Mouse (Mus musculus) liver, postnatal 0 days (tissue): ENCODE results near the gene Pacsin3. TPM values are rescaled to one million over a fixed set of nuclear protein-coding genes. Genes with fewer than 3 reads are reported as not detected.
A peak's percentile ranks its signal among the peaks of the same experiment; 100 is the strongest.

ENCODE experiments used
- ATAC-seq: fragments of 200-750 bp; cut with Nextera tagmentation; 2 replicates; pipeline ENCODE4 v1.8.0; 2017; ENCODE audit warnings: mild to moderate bottlenecking, moderate library complexity
- DNase-seq: peaks from one replicate; pipeline ENCODE4 v3.0.0-alpha.2; 2016
- H3K27ac ChIP-seq: fragments of 300-500 bp; sonication (generic); 2 replicates; pipeline ENCODE4 v1.5.1; 2014; ENCODE audit warnings: antibody characterized with exemption, moderate library complexity, mild to moderate bottlenecking, low read depth
- H3K27me3 ChIP-seq: fragments of 300-500 bp; sonication (generic); 2 replicates; pipeline ENCODE4 v1.6.1; 2014; ENCODE audit warnings: low read length, control low read depth, mixed read lengths; ENCODE audit not compliant: insufficient read depth
- H3K36me3 ChIP-seq: fragments of 300-500 bp; sonication (generic); replicated peaks from 2 replicates; pipeline ENCODE4 v1.6.1; 2014; ENCODE audit warnings: mild to moderate bottlenecking, control low read depth, low read length, moderate library complexity, mixed read lengths; ENCODE audit not compliant: insufficient read depth
- H3K4me1 ChIP-seq: fragments of 300-500 bp; sonication (generic); 2 replicates; pipeline ENCODE4 v1.6.1; 2014; ENCODE audit warnings: antibody characterized with exemption, mild to moderate bottlenecking, control low read depth; ENCODE audit not compliant: insufficient read depth
- H3K4me2 ChIP-seq: fragments of 300-500 bp; sonication (generic); 2 replicates; pipeline ENCODE4 v1.6.1; 2014; ENCODE audit warnings: low read depth, mild to moderate bottlenecking, low read length, moderate library complexity, mixed read lengths
- H3K4me3 ChIP-seq: fragments of 300-500 bp; sonication (generic); 2 replicates; pipeline ENCODE4 v1.5.1; 2014; ENCODE audit warnings: low read depth, low read length
- H3K9ac ChIP-seq: fragments of 300-500 bp; sonication (generic); replicated peaks from 2 replicates; pipeline ENCODE4 v1.6.1; 2014; ENCODE audit warnings: mild to moderate bottlenecking, moderate library complexity
- H3K9me3 ChIP-seq: fragments of 300-500 bp; sonication (generic); 2 replicates; pipeline ENCODE4 v1.6.1; 2016; ENCODE audit warnings: mild to moderate bottlenecking, control low read depth, low read length, mixed read lengths
- CTCF ChIP-seq: sonication (generic); IDR thresholded peaks from 2 replicates; pipeline ENCODE4 v1.5.1; 2016; ENCODE audit warnings: antibody characterized with exemption, low read depth
- EP300 ChIP-seq: IDR thresholded peaks from 2 replicates; pipeline ENCODE4 v1.6.1; 2016; ENCODE audit warnings: antibody characterized with exemption, low read depth, mild to moderate bottlenecking
- WGBS: fragments of 180-500 bp; shearing (Covaris S2); extraction: QIAGEN DNeasy Blood & Tissue Kit; methylation state at CpG from one replicate; pipeline ENCODE4 v1.1.7; 2014; ENCODE audit not compliant: insufficient replicate concordance; 5-methylcytosine and 5-hydroxymethylcytosine counted together
- polyA plus RNA-seq: library from polyadenylated mRNA; unstranded; fragments of >200 nt; fragmentation: Nextera tagmentation; extraction: Ambion mirVana; gene quantifications from 2 replicates; pipeline ENCODE4 v1.2.1, GENCODE M21; 2015

Gene Pacsin3
- polyA plus RNA-seq, 1 experiment from 2014 or later: 27.8 TPM

DNA sequence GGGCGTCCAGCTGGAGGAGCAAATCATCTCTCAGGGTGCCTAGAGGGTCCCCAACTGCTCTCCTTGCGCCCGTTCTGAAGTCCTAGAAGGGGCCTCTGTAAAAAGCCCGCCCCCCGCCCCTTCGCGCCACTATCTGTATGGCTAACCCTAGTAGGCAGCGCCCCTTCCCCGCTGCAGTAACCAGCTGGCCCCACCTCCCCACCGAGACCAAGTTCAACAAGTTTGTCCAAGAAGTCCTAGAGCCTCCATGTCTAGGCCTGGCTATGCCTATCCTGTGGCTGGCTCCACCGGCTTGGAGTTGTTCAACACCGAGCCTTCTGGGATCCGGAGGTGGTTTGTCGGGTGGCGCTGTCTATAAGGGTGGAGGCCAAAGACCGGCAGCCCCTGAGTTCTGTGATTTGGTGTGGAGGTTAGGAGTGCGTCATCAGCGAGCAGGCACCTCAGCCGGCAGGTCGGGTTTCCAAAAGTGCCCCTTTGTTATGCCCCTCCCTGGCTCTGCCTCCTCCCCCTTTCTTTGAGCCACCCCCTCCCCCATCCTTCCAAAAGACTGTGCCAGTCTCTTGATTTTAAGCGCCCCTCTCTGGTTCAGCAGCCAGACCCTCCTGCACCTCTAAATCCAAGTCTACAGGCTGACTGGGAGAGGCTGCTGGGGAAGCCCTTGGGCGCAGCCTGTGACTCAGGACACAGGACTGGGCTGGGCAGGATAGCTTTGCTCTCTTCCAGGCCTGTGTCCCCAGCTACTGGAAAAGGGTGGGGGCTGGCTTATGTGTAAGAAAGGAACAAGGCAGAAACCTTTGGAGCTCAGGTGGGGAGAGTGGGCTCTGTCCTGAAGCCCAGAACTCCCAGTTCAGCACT, 1.6 kb downstream of the Pacsin3 start:
- Histone ChIP-seq H3K27ac (peak overlapping the region; percentile 68), H3K27me3 (peaks cover 48% of the 10 kb centered on the region), H3K9me3 (no peaks in the 10 kb centered on the region), H3K4me1 (peaks cover 14% of the 10 kb centered on the region; the same call in 1 of the 2 replicates), H3K4me2 (peak overlapping the region; percentile 80), H3K9ac (peak overlapping the region; percentile 65), H3K36me3 (0 out of 2 replicates have a peak, but pooled peaks cover 2% of the 10 kb centered on the region), H3K4me3 (peak overlapping the region; percentile 68)
- 7% methylated on average over 22 of the region's 22 CpGs for WGBS
- peak; percentile 57 for DNase-seq
- ATAC-seq: peak; percentile 70
- TF ChIP-seq CTCF (no peak), EP300 (no peak)

DNA sequence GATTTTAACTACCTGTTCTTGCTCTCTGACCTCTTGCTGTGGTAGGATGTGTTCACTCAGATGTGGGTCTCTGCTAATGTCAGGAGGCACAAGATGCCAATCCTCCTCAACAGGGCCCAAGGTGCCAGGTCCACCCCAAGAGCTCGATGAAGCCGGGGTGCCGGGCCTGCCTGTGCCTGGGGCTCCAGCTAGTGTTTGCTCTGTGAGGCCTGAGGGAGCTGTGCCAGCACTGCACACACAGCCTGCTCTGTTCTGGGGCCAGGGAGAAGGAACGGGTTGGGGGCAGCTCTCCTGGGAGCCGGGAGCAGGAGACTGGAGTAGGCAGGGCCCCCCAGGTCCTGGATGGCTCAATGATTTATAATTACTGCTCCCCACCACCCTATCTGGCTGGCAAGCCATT, 2.3 kb downstream of the Pacsin3 start:
- Histone ChIP-seq H3K27ac (peak overlapping the region; percentile 68), H3K4me3 (peak overlapping the region; percentile 68), H3K4me2 (peak overlapping the region; percentile 80), H3K4me1 (peaks cover 14% of the 10 kb centered on the region; the same call in 1 of the 2 replicates), H3K27me3 (peaks cover 48% of the 10 kb centered on the region), H3K9me3 (no peaks in the 10 kb centered on the region), H3K36me3 (0 out of 2 replicates have a peak, but pooled peaks cover 2% of the 10 kb centered on the region), H3K9ac (peak overlapping the region; percentile 65)
- TF ChIP-seq EP300 (no peak), CTCF (no peak)
- DNase-seq (no peak), ATAC-seq (peak; percentile 33; the same call in 1 of the 2 replicates)
- 48% methylated on average over 5 of the region's 5 CpGs for WGBS

DNA sequence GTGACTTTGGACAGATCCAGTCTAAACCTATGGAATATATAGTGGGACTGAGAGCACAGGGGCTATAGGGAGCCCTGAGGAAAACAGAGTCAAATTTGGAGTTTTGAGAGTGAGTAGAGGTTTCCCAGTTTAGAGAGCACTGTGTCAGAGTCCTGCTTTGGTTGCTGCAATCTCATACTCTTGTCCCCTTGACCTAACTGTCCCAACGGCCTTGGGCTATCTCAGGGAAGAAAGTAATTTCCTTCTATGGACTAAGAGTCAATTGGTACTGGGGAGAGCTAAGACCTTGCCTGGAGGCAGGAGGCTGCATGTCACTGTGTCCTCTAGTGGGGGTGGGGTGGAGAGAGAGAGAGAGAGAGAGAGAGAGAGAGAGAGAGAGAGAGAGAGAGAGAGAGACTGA, 3.1 kb downstream of the Pacsin3 start:
- Histone ChIP-seq H3K9me3 (no peaks in the 10 kb centered on the region), H3K4me2 (peak overlapping the region; percentile 80; the same call in 1 of the 2 replicates), H3K36me3 (0 out of 2 replicates have a peak, but pooled peaks cover 7% of the 10 kb centered on the region), H3K4me1 (peaks cover 18% of the 10 kb centered on the region), H3K4me3 (no peak overlapping the region), H3K27ac (no peak overlapping the region), H3K27me3 (peaks cover 44% of the 10 kb centered on the region), H3K9ac (no peak overlapping the region)
- no peak for TF ChIP-seq EP300
- TF ChIP-seq CTCF: no peak
- DNase-seq (no peak), ATAC-seq (no peak)
- 25% methylated on average over 1 of the region's 1 CpGs for WGBS

GRCm38 (mm10) chr2:91259493-91259892, 3.7 kb downstream of the Pacsin3 start:
- WGBS: 96% methylated on average over 1 of the region's 1 CpGs
- Histone ChIP-seq H3K27ac (no peak overlapping the region), H3K27me3 (peaks cover 40% of the 10 kb centered on the region), H3K4me1 (peaks cover 25% of the 10 kb centered on the region), H3K9me3 (no peaks in the 10 kb centered on the region), H3K36me3 (0 out of 2 replicates have a peak, but pooled peaks cover 7% of the 10 kb centered on the region), H3K9ac (no peak overlapping the region), H3K4me2 (no peak overlapping the region), H3K4me3 (no peak overlapping the region)
- no peak for DNase-seq
- no peak for TF ChIP-seq CTCF
- TF ChIP-seq EP300: no peak
- ATAC-seq: no peak

DNA sequence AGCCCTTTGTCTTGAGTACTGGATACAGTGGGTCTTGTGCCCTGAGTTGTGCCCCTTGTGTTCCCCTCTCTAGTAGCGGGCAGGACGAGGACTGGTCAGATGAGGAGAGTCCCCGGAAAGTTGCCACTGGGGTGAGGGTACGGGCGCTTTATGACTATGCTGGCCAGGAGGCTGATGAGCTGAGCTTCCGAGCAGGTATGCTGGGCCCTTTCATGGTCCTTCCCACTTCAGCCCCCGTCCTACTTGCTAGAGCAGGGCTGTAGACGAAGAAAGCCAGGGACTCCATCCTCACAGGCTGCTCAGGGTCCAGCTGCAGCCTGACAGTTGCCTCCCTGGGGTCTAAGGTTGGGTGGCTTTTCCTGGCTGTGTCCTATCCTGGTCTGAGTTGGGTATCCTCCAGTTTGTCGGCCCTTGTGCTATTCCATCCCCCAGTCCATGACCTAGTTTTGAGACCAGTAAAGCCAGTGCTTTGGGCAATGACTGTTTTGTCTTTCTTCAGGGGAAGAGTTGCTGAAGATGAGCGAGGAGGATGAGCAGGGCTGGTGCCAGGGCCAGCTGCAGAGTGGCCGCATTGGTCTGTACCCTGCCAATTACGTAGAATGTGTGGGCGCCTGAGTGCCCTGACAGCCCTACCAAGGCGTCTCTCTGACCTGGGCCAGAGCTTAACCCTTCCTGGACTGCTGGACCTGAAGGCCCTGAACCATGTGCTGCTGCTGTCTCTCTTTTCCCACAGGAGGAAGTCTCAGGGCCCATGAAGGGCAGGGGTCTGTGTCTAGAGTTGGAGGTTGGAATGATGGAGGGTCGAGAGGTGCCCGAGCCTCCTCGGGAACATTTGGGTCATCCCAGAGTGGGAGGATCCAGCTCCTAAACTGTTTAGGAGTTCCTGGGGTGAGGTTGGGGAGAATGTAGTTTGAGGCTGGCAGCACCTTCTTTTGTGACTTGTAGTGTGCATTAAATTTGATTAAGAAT, 8.2 kb downstream of the Pacsin3 start:
- peaks cover 31% of the 10 kb centered on the region for H3K36me3 ChIP-seq
- peak overlapping the region; percentile 45 for H3K9ac ChIP-seq
- peak overlapping the region; percentile 94 for H3K27ac ChIP-seq
- H3K27me3 ChIP-seq: no peaks in the 10 kb centered on the region
- H3K4me1 ChIP-seq: peaks cover 30% of the 10 kb centered on the region
- WGBS: 82% methylated on average over 17 of the region's 17 CpGs
- H3K9me3 ChIP-seq: no peaks in the 10 kb centered on the region
- H3K4me3 ChIP-seq: peak overlapping the region; percentile 66
- DNase-seq (no peak), ATAC-seq (no peak)
- H3K4me2 ChIP-seq: peak overlapping the region; percentile 80
- TF ChIP-seq EP300: no peak; the same call in 1 of the 2 replicates
- no peak for TF ChIP-seq CTCF
